Mouse (Mus musculus) stomach, postnatal 0 days (tissue): ENCODE data around the gene Fam234b. TPM values are rescaled to one million over a fixed set of nuclear protein-coding genes. Genes with fewer than 3 reads are reported as not detected.

Experiments
- ATAC-seq: fragments of 200-750 bp; cut with Nextera tagmentation; 2 replicates; pipeline ENCODE4 v1.8.0; 2017; ENCODE audit not compliant: low FRiP score, low TSS enrichment
- DNase-seq: peaks from one replicate; pipeline ENCODE4 v3.0.0-alpha.2; 2016; ENCODE audit warnings: low spot score
- H3K27ac ChIP-seq: fragments of 300-500 bp; sonication (generic); replicated peaks from 2 replicates; pipeline ENCODE4 v1.5.1; 2014; ENCODE audit warnings: mild to moderate bottlenecking, control low read depth
- H3K27me3 ChIP-seq: fragments of 300-500 bp; sonication (generic); 2 replicates; pipeline ENCODE4 v1.6.1; 2014; ENCODE audit warnings: low read length; ENCODE audit not compliant: control insufficient read depth, insufficient read depth
- H3K36me3 ChIP-seq: fragments of 300-500 bp; sonication (generic); 2 replicates; pipeline ENCODE4 v1.6.1; 2014; ENCODE audit warnings: low read length, mixed read lengths; ENCODE audit not compliant: control insufficient read depth, insufficient read depth
- H3K4me1 ChIP-seq: fragments of 300-500 bp; sonication (generic); replicated peaks from 2 replicates; pipeline ENCODE4 v1.6.1; 2014; ENCODE audit warnings: antibody characterized with exemption; ENCODE audit not compliant: control insufficient read depth, insufficient read depth
- H3K4me2 ChIP-seq: fragments of 300-500 bp; sonication (generic); replicated peaks from 2 replicates; pipeline ENCODE4 v1.6.1; 2014; ENCODE audit warnings: low read depth, mild to moderate bottlenecking, control low read depth, moderate library complexity
- H3K4me3 ChIP-seq: fragments of 300-500 bp; sonication (generic); 2 replicates; pipeline ENCODE4 v1.5.1; 2014; ENCODE audit warnings: low read depth, low read length, control low read depth
- H3K9ac ChIP-seq: fragments of 300-500 bp; sonication (generic); 2 replicates; pipeline ENCODE4 v1.6.1; 2014; ENCODE audit warnings: mild to moderate bottlenecking, low read length, control low read depth, mixed read lengths
- H3K9me3 ChIP-seq: fragments of 300-500 bp; sonication (generic); 2 replicates; pipeline ENCODE4 v1.6.1; 2016; ENCODE audit warnings: low read length; ENCODE audit not compliant: control insufficient read depth
- CTCF ChIP-seq: IDR thresholded peaks from 2 replicates; pipeline ENCODE4 v1.5.1; 2016; ENCODE audit warnings: antibody characterized with exemption, low read depth, mild to moderate bottlenecking, moderate library complexity
- EP300 ChIP-seq: optimal IDR thresholded peaks from 2 replicates; pipeline ENCODE3; 2016; ENCODE audit warnings: antibody characterized with exemption
- WGBS: fragments of 180-500 bp; shearing (Covaris S2); extraction: QIAGEN DNeasy Blood & Tissue Kit; methylation state at CpG from one replicate; pipeline ENCODE4 v1.1.7; 2014; 5-methylcytosine and 5-hydroxymethylcytosine counted together
- polyA plus RNA-seq: library from polyadenylated mRNA; unstranded; fragments of >200 nt; fragmentation: Nextera tagmentation; extraction: Ambion mirVana; gene quantifications from 2 replicates; pipeline ENCODE4 v1.2.1, GENCODE M21; 2015

Fam234b gene
- polyA plus RNA-seq, 1 experiment from 2014 or later: 12.4 TPM

DNA sequence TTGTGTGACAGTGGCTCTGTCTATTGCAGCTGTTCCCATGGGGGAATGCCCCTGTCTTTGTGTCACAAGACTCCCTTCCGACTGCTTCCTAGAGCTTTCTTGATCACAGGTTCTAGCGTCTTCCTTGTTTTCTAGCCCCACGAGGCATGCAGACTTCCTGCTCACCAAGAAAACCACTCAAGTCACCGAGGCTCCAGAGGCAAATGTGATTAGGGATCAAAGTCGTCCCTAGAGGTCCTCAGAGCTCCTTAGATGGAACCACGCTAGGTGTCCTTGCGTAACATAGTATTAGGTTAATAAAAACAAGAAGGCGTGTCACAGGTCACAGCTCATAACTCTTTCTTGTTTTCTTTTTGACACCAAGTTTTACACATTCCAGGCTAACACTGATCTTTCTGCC is 13.8 kb upstream of the Fam234b start:
- WGBS: 27% methylated on average over 8 of the region's 8 CpGs

DNA sequence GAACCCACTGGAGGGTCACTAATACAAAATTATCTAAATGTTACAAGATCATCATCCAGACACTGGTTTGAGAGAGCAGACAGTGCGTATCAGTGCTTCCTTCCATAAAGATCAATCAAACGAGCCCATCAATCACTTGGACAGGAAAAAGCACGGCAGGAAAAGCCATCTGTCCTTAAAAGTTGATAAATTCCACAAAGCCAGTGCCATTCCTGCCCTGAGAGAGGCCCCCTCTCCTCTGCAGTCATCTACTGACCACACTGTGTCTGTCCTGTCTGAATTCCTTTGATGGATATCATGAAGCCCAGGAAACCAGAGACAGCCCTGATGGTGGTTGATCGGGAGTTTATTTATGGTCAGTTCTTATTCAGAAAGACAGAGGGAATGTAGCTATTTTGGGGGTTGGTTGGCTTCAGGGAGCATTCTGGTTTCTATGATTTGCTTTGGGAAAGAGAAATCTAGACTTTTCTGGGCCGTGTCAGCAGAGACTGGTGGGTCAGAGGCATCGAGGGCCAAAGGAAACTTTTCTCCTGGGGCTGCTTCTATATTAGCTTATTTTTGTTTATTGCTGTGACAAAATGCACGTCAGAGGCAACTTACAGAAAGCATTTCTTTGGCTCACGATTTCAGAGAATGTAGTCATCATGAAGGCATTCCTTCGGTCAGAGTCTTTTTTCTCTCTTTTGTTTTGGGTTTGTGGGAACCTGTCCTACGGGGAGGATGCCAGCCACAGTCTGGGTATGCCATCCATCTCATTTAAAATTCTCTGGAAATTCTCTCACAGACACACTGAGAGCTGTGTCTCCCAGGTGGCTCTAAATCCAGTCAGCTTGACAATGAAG is 10.5 kb upstream of the Fam234b start:
- Histone ChIP-seq H3K9ac (no peak overlapping the region), H3K4me3 (no peak overlapping the region), H3K36me3 (no peaks in the 10 kb centered on the region), H3K27me3 (no peaks in the 10 kb centered on the region), H3K4me2 (no peak overlapping the region), H3K27ac (no peak overlapping the region), H3K4me1 (no peaks in the 10 kb centered on the region), H3K9me3 (no peaks in the 10 kb centered on the region)
- WGBS: 42% methylated on average over 10 of the region's 10 CpGs
- no peak for ATAC-seq
- TF ChIP-seq EP300 (no peak), CTCF (no peak)
- no peak for DNase-seq

More for the DNA sequence above, 13.8 kb upstream of the Fam234b start:
- no peak overlapping the region for H3K27ac ChIP-seq
- H3K36me3 ChIP-seq: no peaks in the 10 kb centered on the region
- no peak overlapping the region for H3K9ac ChIP-seq
- no peak overlapping the region for H3K4me3 ChIP-seq
- no peak for ATAC-seq
- no peaks in the 10 kb centered on the region for H3K4me1 ChIP-seq
- H3K9me3 ChIP-seq: no peaks in the 10 kb centered on the region
- no peaks in the 10 kb centered on the region for H3K27me3 ChIP-seq
- H3K4me2 ChIP-seq: no peak overlapping the region
- TF ChIP-seq CTCF: peak; percentile 73
- no peak for TF ChIP-seq EP300
- no peak for DNase-seq

DNA sequence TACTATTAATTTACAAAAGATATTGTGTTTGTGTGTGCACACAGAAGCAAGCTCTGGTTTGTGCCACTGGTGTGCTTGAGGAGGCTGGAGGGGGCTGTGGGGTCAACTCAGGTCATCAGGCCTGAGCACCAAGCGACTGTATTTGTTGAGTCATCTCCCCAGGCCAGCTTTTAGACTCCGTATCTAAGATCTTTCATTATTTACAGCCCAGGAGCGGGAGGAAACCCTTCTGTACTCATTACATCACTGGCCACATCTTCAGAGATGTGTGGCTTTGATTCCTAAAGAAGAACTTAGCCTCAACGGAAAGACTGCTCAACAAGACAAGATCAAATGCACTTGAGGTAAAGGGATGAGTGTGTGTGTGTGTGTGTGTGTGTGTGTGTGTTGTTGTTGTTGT is 9.1 kb upstream of the Fam234b start:
- no peak for ATAC-seq
- DNase-seq: no peak
- no peak overlapping the region for H3K4me2 ChIP-seq
- H3K9me3 ChIP-seq: no peaks in the 10 kb centered on the region
- H3K4me3 ChIP-seq: no peak overlapping the region
- H3K9ac ChIP-seq: no peak overlapping the region
- no peaks in the 10 kb centered on the region for H3K36me3 ChIP-seq
- H3K4me1 ChIP-seq: no peaks in the 10 kb centered on the region
- no peak overlapping the region for H3K27ac ChIP-seq
- whole genome bisulfite sequencing: 61% methylated on average over 4 of the region's 4 CpGs
- no peaks in the 10 kb centered on the region for H3K27me3 ChIP-seq
- TF ChIP-seq EP300 (no peak), CTCF (no peak)

- WGBS: 87% methylated on average over 5 of the region's 6 CpGs
- TF ChIP-seq CTCF: no peak
- TF ChIP-seq EP300: no peak
- no peaks in the 10 kb centered on the region for H3K36me3 ChIP-seq
- H3K4me2 ChIP-seq: no peak overlapping the region
- no peak overlapping the region for H3K27ac ChIP-seq
- no peak overlapping the region for H3K4me3 ChIP-seq
- no peaks in the 10 kb centered on the region for H3K27me3 ChIP-seq
- no peaks in the 10 kb centered on the region for H3K4me1 ChIP-seq
- no peak overlapping the region for H3K9ac ChIP-seq
- ATAC-seq (no peak), DNase-seq (no peak)
- no peaks in the 10 kb centered on the region for H3K9me3 ChIP-seq
These were observed 7.7 kb upstream of the Fam234b start for GRCm38 (mm10) chr6:135190122-135190521.

- H3K4me1 ChIP-seq: no peaks in the 10 kb centered on the region
- no peak overlapping the region for H3K4me3 ChIP-seq
- no peaks in the 10 kb centered on the region for H3K9me3 ChIP-seq
- no peak for DNase-seq
- peak overlapping the region; percentile 30; the same call in 1 of the 2 replicates for H3K27ac ChIP-seq
- WGBS: 48% methylated on average over 1 of the region's 1 CpGs
- no peaks in the 10 kb centered on the region for H3K36me3 ChIP-seq
- H3K4me2 ChIP-seq: no peak overlapping the region
- ATAC-seq: no peak
- TF ChIP-seq CTCF (no peak), EP300 (no peak)
- no peak overlapping the region for H3K9ac ChIP-seq
- H3K27me3 ChIP-seq: no peaks in the 10 kb centered on the region
These were observed 5.9 kb upstream of the Fam234b start for GRCm38 (mm10) chr6:135191906-135192305.

DNA sequence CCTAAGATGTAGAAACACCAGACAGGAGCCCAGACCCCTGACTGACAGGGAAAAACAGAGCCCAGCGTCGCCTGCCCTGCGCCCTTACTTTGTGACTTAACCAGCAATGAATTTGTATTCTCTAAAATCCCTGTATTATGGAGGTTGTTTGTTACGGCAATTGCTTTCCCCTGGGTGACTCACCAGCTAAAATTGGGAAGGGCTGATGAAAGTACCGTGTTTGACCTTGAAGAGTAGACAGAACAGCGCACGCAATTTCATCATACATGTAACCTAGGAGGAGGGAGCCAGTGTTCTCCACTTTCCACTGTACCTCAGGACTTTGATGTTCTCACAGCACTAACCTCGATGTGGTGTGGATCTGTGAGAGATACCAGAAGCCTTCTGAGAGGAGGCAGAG is 4.8 kb upstream of the Fam234b start:
- DNase-seq (no peak), ATAC-seq (no peak)
- 69% methylated on average over 8 of the region's 8 CpGs for WGBS
- Histone ChIP-seq H3K4me3 (no peak overlapping the region), H3K27me3 (no peaks in the 10 kb centered on the region), H3K4me2 (no peak overlapping the region), H3K27ac (peak overlapping the region; percentile 69), H3K9ac (no peak overlapping the region), H3K4me1 (no peaks in the 10 kb centered on the region), H3K36me3 (no peaks in the 10 kb centered on the region), H3K9me3 (no peaks in the 10 kb centered on the region)
- no peak for TF ChIP-seq EP300
- TF ChIP-seq CTCF: no peak
